Mouse (Mus musculus) E14TG2a.4 (cell line): ENCODE measurements at regions not wholly inside any gene's neighbourhood (a gene's known extent, or its start where the extent isn't known, plus 50 kb on each side); places are given as distances from the start of the nearest gene placed in this dataset.

Experiments used
- H3K27me3 ChIP-seq: 2 replicates; pipeline ENCODE4 v1.6.1; 2014; ENCODE audit warnings: low read length, control low read depth; ENCODE audit not compliant: insufficient read depth
- H3K36me3 ChIP-seq: 2 replicates; pipeline ENCODE4 v1.6.1; 2014; ENCODE audit warnings: low read length, control low read depth; ENCODE audit not compliant: insufficient read depth
- H3K4me1 ChIP-seq: replicated peaks from 2 replicates; pipeline ENCODE4 v1.6.1; 2014; ENCODE audit warnings: low read depth, low read length, control low read depth
- H3K4me3 ChIP-seq: replicated peaks from 2 replicates; pipeline ENCODE4 v1.5.1; 2014; ENCODE audit warnings: mild to moderate bottlenecking, low read length
- H3K9me3 ChIP-seq: 2 replicates; pipeline ENCODE4 v1.6.1; 2014; ENCODE audit warnings: low read length, control low read depth
- CTCF ChIP-seq: conservative IDR thresholded peaks from 2 replicates; pipeline ENCODE4 v1.5.1; 2014; ENCODE audit warnings: low read length
- NANOG ChIP-seq: IDR thresholded peaks from 2 replicates; pipeline ENCODE4 v1.6.1; 2014; ENCODE audit warnings: borderline replicate concordance, low read length, mixed read lengths
- POU5F1 ChIP-seq: IDR thresholded peaks from 2 replicates; pipeline ENCODE4 v1.6.1; 2014; ENCODE audit warnings: low read length, borderline replicate concordance

DNA sequence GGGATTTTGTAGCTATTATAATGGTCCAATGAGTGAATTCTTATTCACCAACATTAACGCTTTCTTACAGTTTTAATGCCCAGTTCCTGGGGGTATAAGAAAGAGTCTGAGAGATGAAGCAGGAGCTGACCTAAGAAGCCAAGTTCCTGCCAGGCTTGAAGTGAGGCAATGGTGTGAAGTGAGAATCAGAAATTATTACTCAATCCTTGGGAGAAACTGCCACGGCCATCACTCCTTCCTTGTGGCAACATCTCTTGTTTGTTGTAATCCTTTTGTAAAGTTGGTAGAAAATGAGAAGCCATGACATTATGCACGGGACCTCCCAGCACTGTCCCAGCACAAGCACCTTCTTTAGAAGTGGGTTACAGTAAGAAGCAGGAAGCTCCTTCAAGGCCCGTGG, 2192.0 kb upstream of the Gm7489 start:
- H3K4me1 ChIP-seq = no peaks in the 10 kb centered on the region
- H3K36me3 ChIP-seq = no peaks in the 10 kb centered on the region
- TF ChIP-seq CTCF = no peak
- TF ChIP-seq POU5F1 = no peak
- TF ChIP-seq NANOG = no peak
- H3K27me3 ChIP-seq = no peaks in the 10 kb centered on the region
- no peak overlapping the region for H3K4me3 ChIP-seq
- peaks cover 9% of the 10 kb centered on the region; the same call in 1 of the 2 replicates for H3K9me3 ChIP-seq

DNA sequence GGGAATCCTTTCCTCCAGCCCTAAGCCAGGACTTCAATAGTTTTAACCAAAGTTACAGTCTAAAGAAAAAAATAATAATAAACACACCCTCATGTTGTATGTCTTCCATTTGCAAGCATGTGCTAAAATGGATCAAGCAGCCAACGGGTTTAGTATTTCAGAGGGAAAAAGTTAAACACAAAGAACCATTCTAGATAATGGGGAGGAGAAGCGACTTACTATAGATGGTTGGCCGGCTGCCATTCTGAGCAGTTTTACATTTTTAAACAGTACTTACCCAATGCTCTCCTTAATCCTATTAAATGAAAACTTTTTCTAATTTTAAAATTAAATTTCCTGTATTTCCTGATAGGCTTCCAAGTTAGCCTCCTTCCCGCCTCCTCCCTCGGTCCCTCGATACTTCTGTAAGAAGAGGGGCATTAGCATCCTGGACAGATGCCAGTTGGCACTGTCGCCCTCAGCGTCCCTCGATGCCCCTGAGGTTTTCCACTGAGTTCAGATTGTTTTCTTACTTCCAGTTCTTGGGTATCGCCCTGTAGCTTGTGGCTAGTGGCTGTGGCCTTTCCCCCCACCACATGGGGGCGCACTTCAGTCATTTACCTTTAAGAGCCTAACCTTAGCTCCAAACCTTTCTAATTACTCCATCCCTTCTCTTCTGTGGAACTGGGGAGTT, 2188.2 kb upstream of the Gm7489 start:
- Histone ChIP-seq H3K27me3 (no peaks in the 10 kb centered on the region), H3K36me3 (no peaks in the 10 kb centered on the region), H3K4me1 (no peaks in the 10 kb centered on the region), H3K4me3 (no peak overlapping the region), H3K9me3 (peaks cover 9% of the 10 kb centered on the region; the same call in 1 of the 2 replicates)
- no peak for TF ChIP-seq POU5F1
- no peak for TF ChIP-seq NANOG
- TF ChIP-seq CTCF = peak; percentile 71

DNA sequence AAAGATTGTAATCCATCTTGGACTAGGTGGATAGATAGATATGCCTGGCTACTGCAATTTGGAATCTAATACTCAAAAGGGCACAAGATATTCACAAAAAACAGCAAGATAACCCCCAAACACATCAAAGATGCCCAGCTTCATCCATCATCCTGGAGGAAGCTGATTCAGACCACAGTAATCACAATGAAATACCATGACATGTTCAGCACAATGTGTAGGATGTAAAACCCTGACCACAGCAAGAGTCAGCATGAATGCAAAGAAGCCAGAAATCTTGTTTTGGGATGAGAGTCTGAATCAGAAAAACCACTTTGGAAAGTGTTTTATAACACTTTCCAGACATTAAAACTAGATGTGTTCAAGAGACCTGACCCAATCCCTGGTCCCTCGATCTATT, 2180.5 kb upstream of the Gm7489 start:
- no peaks in the 10 kb centered on the region for H3K36me3 ChIP-seq
- H3K27me3 ChIP-seq = no peaks in the 10 kb centered on the region

DNA sequence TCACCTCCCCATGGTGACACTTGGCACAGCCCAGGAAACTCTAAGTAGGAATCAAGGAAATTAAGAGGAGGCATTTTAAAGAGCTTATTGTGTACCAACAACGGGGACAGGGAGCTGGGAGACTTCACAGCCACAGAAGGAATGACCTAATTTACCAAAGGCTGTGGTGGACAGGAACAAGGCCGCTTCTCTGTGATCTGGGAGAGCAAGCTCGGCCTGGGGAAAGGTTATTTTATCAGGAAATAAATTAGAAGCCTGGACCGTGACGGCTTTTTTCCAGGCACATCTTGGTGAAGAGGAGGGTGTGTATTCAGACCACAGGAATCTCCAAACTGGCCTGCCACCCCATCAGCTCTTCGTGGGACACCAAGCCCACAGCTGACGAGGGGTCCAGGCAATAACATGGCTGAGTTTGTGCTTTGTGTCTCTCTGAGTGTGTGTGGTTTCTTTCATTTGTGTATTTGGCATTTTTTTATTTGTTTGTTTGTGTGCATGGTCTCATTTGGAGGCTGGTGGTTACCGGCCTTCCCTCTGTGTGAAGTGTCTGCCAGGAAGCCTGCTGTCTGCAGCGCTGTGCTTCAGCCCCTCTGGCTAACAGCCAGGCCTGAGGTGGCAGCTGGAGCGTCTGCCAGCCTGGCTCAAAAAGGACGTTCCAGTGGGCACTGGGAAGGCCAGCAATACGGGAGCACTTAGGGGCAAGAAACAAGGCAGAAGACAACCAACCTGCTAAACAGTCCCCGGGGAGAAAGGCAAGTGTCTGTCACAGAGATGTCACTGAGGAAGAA, 2174.6 kb upstream of the Gm7489 start:
- H3K36me3 ChIP-seq = no peaks in the 10 kb centered on the region
- TF ChIP-seq POU5F1 (no peak), NANOG (no peak), CTCF (no peak)
- no peaks in the 10 kb centered on the region for H3K27me3 ChIP-seq
- no peaks in the 10 kb centered on the region for H3K9me3 ChIP-seq
- 0 out of 2 replicates have a peak, but pooled peaks cover 7% of the 10 kb centered on the region for H3K4me1 ChIP-seq
- no peak overlapping the region for H3K4me3 ChIP-seq

More for the DNA sequence above, 2180.5 kb upstream of the Gm7489 start:
- H3K4me1 ChIP-seq = no peaks in the 10 kb centered on the region
- TF ChIP-seq CTCF = no peak
- no peak for TF ChIP-seq POU5F1
- no peak for TF ChIP-seq NANOG
- no peak overlapping the region for H3K4me3 ChIP-seq
- no peaks in the 10 kb centered on the region for H3K9me3 ChIP-seq

DNA sequence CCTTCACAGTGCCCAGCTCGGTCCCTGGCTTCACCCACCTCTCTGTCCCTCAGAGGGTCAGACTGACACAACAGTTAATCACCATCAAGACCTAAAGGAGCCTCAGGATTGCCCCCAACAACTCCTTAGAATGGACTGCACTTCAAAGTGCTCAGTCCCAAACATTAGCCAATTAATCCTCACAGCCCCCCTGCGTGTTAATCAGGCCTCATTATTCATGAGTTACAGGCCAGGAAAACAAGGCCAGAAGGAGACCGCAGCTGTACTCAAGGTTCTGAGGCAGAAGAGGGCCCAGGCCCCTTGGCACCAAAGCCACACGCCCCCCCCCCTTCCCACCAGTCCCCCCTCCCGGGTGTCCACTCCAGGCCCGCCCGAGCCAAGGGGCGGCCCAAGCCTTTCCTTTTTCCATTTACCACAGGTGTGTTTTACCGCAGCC, 2163.8 kb upstream of the Gm7489 start:
- Histone ChIP-seq H3K9me3 (no peaks in the 10 kb centered on the region), H3K4me3 (no peak overlapping the region), H3K4me1 (no peaks in the 10 kb centered on the region), H3K36me3 (no peaks in the 10 kb centered on the region), H3K27me3 (no peaks in the 10 kb centered on the region)
- no peak for TF ChIP-seq CTCF
- TF ChIP-seq NANOG = no peak
- TF ChIP-seq POU5F1 = no peak

DNA sequence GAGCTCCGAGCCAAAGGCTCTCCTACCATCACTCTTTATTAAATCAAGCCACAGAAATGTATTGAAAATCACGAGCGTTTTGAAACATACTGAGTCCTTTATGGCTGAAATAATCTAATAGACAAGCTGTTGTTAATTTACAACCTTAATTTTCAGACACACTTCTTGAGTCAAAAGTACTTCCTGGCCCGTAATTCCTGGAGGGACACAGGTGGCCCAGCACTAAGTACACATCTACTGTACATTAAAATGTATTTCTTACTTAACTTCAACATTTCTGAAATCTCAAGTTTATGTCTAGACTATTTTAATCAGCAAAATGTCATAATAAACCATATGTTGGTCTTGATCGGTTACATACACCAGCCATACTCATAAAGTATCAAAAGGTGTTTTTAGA, 2163.3 kb upstream of the Gm7489 start:
- H3K4me3 ChIP-seq = no peak overlapping the region
- H3K27me3 ChIP-seq = no peaks in the 10 kb centered on the region
- H3K4me1 ChIP-seq = no peaks in the 10 kb centered on the region
- H3K36me3 ChIP-seq = no peaks in the 10 kb centered on the region
- H3K9me3 ChIP-seq = no peaks in the 10 kb centered on the region
- TF ChIP-seq POU5F1 (no peak), NANOG (no peak), CTCF (no peak)

DNA sequence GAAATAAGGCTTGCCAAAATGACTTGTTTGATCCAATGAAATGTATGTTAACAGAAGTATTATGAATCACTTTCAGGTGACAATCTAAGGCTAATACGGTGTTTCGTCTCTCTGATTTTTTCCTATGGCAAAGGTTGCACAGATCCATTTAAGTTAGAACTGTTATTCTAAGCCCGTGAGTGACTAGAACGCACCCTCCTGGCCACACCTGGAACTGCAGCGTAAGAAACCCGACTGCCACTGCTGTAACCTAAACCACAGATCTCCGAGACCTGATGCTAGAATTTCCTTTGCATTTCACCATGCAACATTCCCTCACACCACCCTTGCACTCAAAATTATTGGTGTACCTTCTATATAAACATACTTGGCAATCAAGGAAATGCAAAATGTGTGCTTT, 2160.6 kb upstream of the Gm7489 start:
- no peaks in the 10 kb centered on the region for H3K9me3 ChIP-seq
- TF ChIP-seq POU5F1 (no peak), CTCF (peak; percentile 58)
- no peaks in the 10 kb centered on the region for H3K27me3 ChIP-seq
- H3K4me3 ChIP-seq = no peak overlapping the region
- H3K36me3 ChIP-seq = no peaks in the 10 kb centered on the region
- no peaks in the 10 kb centered on the region for H3K4me1 ChIP-seq

DNA sequence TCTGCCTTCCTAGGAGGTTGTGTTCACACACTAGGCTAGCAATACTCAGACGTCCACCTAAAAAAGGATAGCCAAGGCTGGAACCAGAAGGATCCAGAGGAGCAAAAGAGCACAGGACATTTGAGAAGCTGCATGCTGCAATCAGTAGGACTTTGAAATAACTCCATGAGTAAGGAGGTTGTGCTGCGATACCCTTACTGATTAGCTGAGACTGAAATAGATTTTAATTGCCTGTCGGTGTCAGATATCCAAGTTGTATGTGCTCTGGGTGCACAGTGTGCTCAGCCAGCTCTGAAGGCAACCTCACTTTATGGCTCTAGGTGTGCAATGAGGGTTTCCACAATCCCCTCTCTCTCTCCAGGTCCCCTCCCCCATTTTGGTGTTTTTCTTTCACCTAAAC, 2159.2 kb upstream of the Gm7489 start:
- Histone ChIP-seq H3K4me1 (peaks cover 8% of the 10 kb centered on the region), H3K36me3 (no peaks in the 10 kb centered on the region), H3K27me3 (no peaks in the 10 kb centered on the region), H3K4me3 (no peak overlapping the region), H3K9me3 (no peaks in the 10 kb centered on the region)
- no peak for TF ChIP-seq NANOG
- TF ChIP-seq CTCF = no peak
